Mouse (Mus musculus): ENCODE results near the gene Spaca9. TPM values are rescaled to one million over a fixed set of nuclear protein-coding genes. Genes with fewer than 3 reads are reported as not detected.

Gene Spaca9
- polyA plus RNA-seq (2015; fragmentation: Nextera tagmentation; extraction: Ambion mirVana) = 2.8 and 3.3 TPM in 2 replicates

- Histone ChIP-seq H3K4me2 (ENCODE audit: low read depth, low read length) (peak within 1 kb of the TSS; percentile 88), H3K4me1 (ENCODE audit: control insufficient read depth, low read depth, low read length) (peaks cover 24% of the 10 kb centered on the region), H3K9ac (ENCODE audit: low read depth, low read length) (peak within 1 kb of the TSS; percentile 51), H3K36me3 (ENCODE audit: control insufficient read depth, insufficient read depth) (no peaks in the 10 kb centered on the region), H3K4me3 (ENCODE audit: low read depth, low read length) (peak within 1 kb of the TSS; percentile 64), H3K27me3 (ENCODE audit: control insufficient read depth, insufficient read depth, low read depth, low read length) (peaks cover 10% of the 10 kb centered on the region), H3K9me3 (replicated peaks; ENCODE audit: control insufficient read depth, low read length) (no peaks in the 10 kb centered on the region), H3K27ac (ENCODE audit: low read length) (peak within 1 kb of the TSS; percentile 54; the same call in 1 of the 2 replicates)
- WGBS (ENCODE audit: insufficient replicate concordance) = 1% methylated on average over 53 of the region's 53 CpGs
- ATAC-seq (ENCODE audit: low read depth) = peak; percentile 44
These were observed at the start of gene Spaca9, which contains the start of gene Ak8 for GRCm38 (mm10) chr2:28699361-28700335. Spaca9 (minus strand) TSS chr2:28699727. Ak8 (plus strand) TSS chr2:28700164.

DNA sequence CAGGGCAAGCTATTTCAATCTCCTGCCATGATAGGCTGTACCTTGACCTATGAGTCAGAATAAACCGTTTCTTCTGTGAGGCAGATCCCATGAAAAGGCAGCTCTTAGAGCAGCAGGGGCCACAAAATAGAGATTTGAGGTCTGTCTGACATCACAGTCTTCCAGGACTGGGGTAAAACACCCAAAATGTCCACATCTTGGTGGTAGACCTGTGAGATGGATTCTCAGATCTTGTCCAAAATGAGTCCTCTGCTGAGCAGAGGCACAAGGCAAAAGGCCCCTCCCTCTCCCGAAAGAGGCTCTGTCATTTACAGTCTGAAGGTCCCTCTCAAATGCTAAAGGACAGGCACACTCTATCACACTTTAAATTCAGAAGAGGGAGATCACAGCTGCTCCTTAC lies 48.2 kb upstream of the Spaca9 start:
- 67% methylated on average over 2 of the region's 2 CpGs for WGBS (ENCODE audit: insufficient replicate concordance)
- Histone ChIP-seq H3K9me3 (replicated peaks; ENCODE audit: control insufficient read depth, low read length) (no peaks in the 10 kb centered on the region), H3K27ac (ENCODE audit: low read length) (no peak overlapping the region), H3K4me3 (ENCODE audit: low read depth, low read length) (no peak overlapping the region), H3K4me2 (ENCODE audit: low read depth, low read length) (no peak overlapping the region), H3K9ac (ENCODE audit: low read depth, low read length) (no peak overlapping the region), H3K36me3 (ENCODE audit: control insufficient read depth, insufficient read depth) (no peaks in the 10 kb centered on the region), H3K27me3 (ENCODE audit: control insufficient read depth, insufficient read depth, low read depth, low read length) (peaks cover 34% of the 10 kb centered on the region), H3K4me1 (ENCODE audit: control insufficient read depth, low read depth, low read length) (no peaks in the 10 kb centered on the region)
- no peak for ATAC-seq (ENCODE audit: low read depth)

DNA sequence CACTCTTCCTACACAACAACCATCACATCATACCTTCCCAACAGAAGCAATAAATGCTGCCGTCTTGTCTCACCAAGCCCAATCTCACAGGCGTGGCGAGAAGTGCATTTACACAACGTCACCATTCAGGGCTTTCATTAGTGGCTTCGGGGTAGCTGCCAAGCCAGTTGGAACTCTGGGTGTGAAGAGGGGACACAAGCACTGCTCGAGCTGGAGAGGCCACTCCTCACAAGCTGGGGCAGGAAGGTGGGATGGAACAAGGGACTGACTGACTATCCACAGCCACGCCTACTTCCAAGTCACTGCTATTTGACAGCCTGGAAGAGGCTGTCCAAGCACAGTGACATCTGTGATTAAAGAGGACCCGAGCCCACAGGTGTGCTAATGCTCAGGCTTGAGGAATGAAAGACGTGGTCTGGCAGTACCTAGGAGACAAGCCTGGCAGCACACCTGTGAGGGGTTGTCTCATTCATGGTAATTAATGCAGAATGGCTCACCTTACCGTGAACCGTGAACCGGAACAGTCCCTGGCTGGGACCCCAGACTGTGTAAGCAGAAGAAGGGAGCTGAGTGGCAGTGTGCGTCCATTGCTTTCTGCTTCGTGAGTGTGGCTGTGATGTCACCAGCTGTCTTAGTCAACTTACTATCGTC lies 47.3 kb upstream of the Spaca9 start:
- H3K36me3 ChIP-seq (ENCODE audit: control insufficient read depth, insufficient read depth) = no peaks in the 10 kb centered on the region
- H3K9me3 ChIP-seq (replicated peaks; ENCODE audit: control insufficient read depth, low read length) = no peaks in the 10 kb centered on the region
- 56% methylated on average over 15 of the region's 15 CpGs for WGBS (ENCODE audit: insufficient replicate concordance)

DNA sequence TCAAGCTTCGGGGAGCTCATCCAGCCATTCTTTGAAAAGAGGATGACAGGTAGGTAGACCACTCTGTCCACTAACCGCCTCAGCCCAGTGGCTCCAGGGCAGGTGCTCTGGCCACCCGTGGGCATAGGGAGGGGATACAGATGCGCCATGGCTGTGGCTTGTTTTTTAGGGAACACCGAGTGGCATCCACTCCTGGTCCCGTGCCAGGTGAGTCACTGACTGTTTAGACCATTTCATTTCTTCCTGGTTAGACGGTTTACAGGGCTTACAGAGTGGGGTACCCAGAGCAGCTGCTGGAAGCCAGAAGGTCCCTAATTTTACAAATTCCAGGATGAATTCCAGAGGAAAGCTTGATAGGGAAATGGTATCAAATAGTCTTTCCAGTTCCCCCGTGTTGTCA lies 43.2 kb upstream of the Spaca9 start:
- Histone ChIP-seq H3K4me1 (ENCODE audit: control insufficient read depth, low read depth, low read length) (no peaks in the 10 kb centered on the region), H3K27ac (ENCODE audit: low read length) (no peak overlapping the region), H3K9ac (ENCODE audit: low read depth, low read length) (no peak overlapping the region), H3K36me3 (ENCODE audit: control insufficient read depth, insufficient read depth) (no peaks in the 10 kb centered on the region), H3K27me3 (ENCODE audit: control insufficient read depth, insufficient read depth, low read depth, low read length) (no peaks in the 10 kb centered on the region), H3K4me3 (ENCODE audit: low read depth, low read length) (no peak overlapping the region), H3K9me3 (replicated peaks; ENCODE audit: control insufficient read depth, low read length) (no peaks in the 10 kb centered on the region), H3K4me2 (ENCODE audit: low read depth, low read length) (no peak overlapping the region)
- 62% methylated on average over 8 of the region's 8 CpGs for WGBS (ENCODE audit: insufficient replicate concordance)
- ATAC-seq (ENCODE audit: low read depth) = no peak

More for the DNA sequence above, 47.3 kb upstream of the Spaca9 start:
- no peak for ATAC-seq (ENCODE audit: low read depth)
- Histone ChIP-seq H3K27ac (ENCODE audit: low read length) (no peak overlapping the region), H3K4me2 (ENCODE audit: low read depth, low read length) (no peak overlapping the region), H3K9ac (ENCODE audit: low read depth, low read length) (no peak overlapping the region), H3K27me3 (ENCODE audit: control insufficient read depth, insufficient read depth, low read depth, low read length) (peaks cover 25% of the 10 kb centered on the region), H3K4me1 (ENCODE audit: control insufficient read depth, low read depth, low read length) (no peaks in the 10 kb centered on the region), H3K4me3 (ENCODE audit: low read depth, low read length) (no peak overlapping the region)

- H3K9me3 ChIP-seq (replicated peaks; ENCODE audit: control insufficient read depth, low read length) = no peaks in the 10 kb centered on the region
- H3K36me3 ChIP-seq (ENCODE audit: control insufficient read depth, insufficient read depth) = no peaks in the 10 kb centered on the region
- H3K4me2 ChIP-seq (ENCODE audit: low read depth, low read length) = no peak overlapping the region
- no peak for ATAC-seq (ENCODE audit: low read depth)
- WGBS (ENCODE audit: insufficient replicate concordance) = 51% methylated on average over 5 of the region's 5 CpGs
- H3K4me1 ChIP-seq (ENCODE audit: control insufficient read depth, low read depth, low read length) = no peaks in the 10 kb centered on the region
- no peak overlapping the region for H3K4me3 ChIP-seq (ENCODE audit: low read depth, low read length)
- H3K9ac ChIP-seq (ENCODE audit: low read depth, low read length) = no peak overlapping the region
- no peaks in the 10 kb centered on the region for H3K27me3 ChIP-seq (ENCODE audit: control insufficient read depth, insufficient read depth, low read depth, low read length)
- no peak overlapping the region for H3K27ac ChIP-seq (ENCODE audit: low read length)
These were observed 40.6 kb upstream of the Spaca9 start for GRCm38 (mm10) chr2:28740159-28740558.

- no peak overlapping the region for H3K4me3 ChIP-seq (ENCODE audit: low read depth, low read length)
- ATAC-seq (ENCODE audit: low read depth) = no peak
- no peaks in the 10 kb centered on the region for H3K4me1 ChIP-seq (ENCODE audit: control insufficient read depth, low read depth, low read length)
- no peak overlapping the region for H3K4me2 ChIP-seq (ENCODE audit: low read depth, low read length)
- no peak overlapping the region for H3K9ac ChIP-seq (ENCODE audit: low read depth, low read length)
- WGBS (ENCODE audit: insufficient replicate concordance) = 73% methylated on average over 5 of the region's 5 CpGs
- H3K27me3 ChIP-seq (ENCODE audit: control insufficient read depth, insufficient read depth, low read depth, low read length) = no peaks in the 10 kb centered on the region
- no peaks in the 10 kb centered on the region for H3K36me3 ChIP-seq (ENCODE audit: control insufficient read depth, insufficient read depth)
- no peaks in the 10 kb centered on the region for H3K9me3 ChIP-seq (replicated peaks; ENCODE audit: control insufficient read depth, low read length)
- H3K27ac ChIP-seq (ENCODE audit: low read length) = no peak overlapping the region
These were observed 37.6 kb upstream of the Spaca9 start for GRCm38 (mm10) chr2:28737112-28737511.

DNA sequence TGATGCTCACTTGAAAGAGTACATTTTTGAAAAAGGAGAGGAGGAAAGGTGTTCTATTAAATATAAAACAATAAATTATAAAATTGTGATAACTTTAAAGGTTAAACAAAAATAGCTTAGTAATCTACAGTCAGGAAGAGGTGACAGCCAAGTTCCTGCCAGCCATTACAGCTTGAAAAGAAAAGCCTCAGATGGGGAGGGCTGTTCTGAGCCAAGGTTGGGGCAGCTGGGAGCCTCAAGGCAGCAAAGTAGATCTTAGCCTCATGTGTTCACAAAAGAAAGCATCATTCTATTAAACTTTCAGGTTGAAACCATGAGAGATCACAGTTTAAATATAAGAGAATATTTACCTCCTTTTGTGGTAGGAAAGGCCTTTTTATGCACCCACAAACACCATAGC lies 31.1 kb upstream of the Spaca9 start:
- Histone ChIP-seq H3K36me3 (ENCODE audit: control insufficient read depth, insufficient read depth) (no peaks in the 10 kb centered on the region), H3K4me1 (ENCODE audit: control insufficient read depth, low read depth, low read length) (no peaks in the 10 kb centered on the region), H3K27me3 (ENCODE audit: control insufficient read depth, insufficient read depth, low read depth, low read length) (no peaks in the 10 kb centered on the region), H3K9ac (ENCODE audit: low read depth, low read length) (no peak overlapping the region), H3K4me3 (ENCODE audit: low read depth, low read length) (no peak overlapping the region), H3K9me3 (replicated peaks; ENCODE audit: control insufficient read depth, low read length) (no peaks in the 10 kb centered on the region), H3K27ac (ENCODE audit: low read length) (no peak overlapping the region), H3K4me2 (ENCODE audit: low read depth, low read length) (no peak overlapping the region)
- ATAC-seq (ENCODE audit: low read depth) = no peak

DNA sequence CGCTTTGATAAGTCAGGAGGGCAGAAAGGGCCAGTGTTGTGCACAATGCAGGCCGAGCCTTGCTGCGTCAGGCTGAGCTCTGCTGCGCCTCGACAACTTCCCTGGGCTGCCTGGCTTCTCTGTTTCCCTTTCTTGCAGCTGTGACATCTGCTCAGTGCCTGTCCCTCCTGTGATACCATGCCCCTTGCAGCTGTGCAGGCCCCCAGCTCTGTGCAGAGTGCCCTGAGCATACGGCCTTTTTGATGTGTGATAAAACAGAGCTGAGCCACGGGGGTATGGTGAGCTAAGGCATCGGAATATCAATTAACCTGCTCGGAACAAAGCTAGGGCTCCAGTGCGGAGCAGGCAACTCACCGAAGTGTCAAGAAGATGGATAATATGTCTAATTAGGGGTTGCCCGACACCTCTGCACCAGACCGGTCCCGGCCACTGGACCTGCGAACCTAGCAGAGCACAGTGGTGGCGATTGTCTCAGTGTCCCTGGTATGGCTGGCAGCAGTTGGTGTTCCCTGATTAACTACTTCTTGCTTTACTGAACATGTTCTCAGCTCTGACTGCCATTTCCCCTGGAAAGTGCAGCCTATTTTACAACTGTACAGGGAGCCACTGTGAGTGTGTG lies 28.4 kb upstream of the Spaca9 start:
- Histone ChIP-seq H3K27me3 (ENCODE audit: control insufficient read depth, insufficient read depth, low read depth, low read length) (no peaks in the 10 kb centered on the region), H3K9me3 (replicated peaks; ENCODE audit: control insufficient read depth, low read length) (no peaks in the 10 kb centered on the region), H3K36me3 (ENCODE audit: control insufficient read depth, insufficient read depth) (no peaks in the 10 kb centered on the region), H3K4me1 (ENCODE audit: control insufficient read depth, low read depth, low read length) (no peaks in the 10 kb centered on the region), H3K9ac (ENCODE audit: low read depth, low read length) (no peak overlapping the region), H3K4me3 (ENCODE audit: low read depth, low read length) (no peak overlapping the region), H3K27ac (ENCODE audit: low read length) (no peak overlapping the region), H3K4me2 (ENCODE audit: low read depth, low read length) (no peak overlapping the region)
- no peak for ATAC-seq (ENCODE audit: low read depth)
- 48% methylated on average over 16 of the region's 16 CpGs for WGBS (ENCODE audit: insufficient replicate concordance)

All from liver, embryonic 16.5 days (tissue).